Mouse (Mus musculus) C2C12 (cell line): Measurements from ENCODE around the gene Prkce. TPM values are rescaled to one million over a fixed set of nuclear protein-coding genes. Genes with fewer than 3 reads are reported as not detected.

Source experiments
- H3K27me3 ChIP-seq: one replicate; pipeline ENCODE4 v1.6.1; 2011; ENCODE audit not compliant: control insufficient read depth, insufficient read depth, insufficient read length
- H3K36me3 ChIP-seq: one replicate; pipeline ENCODE4 v1.6.1; 2011; ENCODE audit not compliant: control insufficient read depth, insufficient read depth
- H3K4me3 ChIP-seq: one replicate; pipeline ENCODE4 v1.5.1; 2011; ENCODE audit warnings: mild to moderate bottlenecking, control low read depth; ENCODE audit not compliant: poor library complexity, insufficient read depth, severe bottlenecking
- H3K79me2 ChIP-seq: one replicate; pipeline ENCODE4 v1.6.1; 2011; ENCODE audit not compliant: control insufficient read depth, insufficient read depth
- H3K79me3 ChIP-seq: one replicate; pipeline ENCODE4 v1.6.1; 2011; ENCODE audit warnings: low read depth, control low read depth
- H3ac ChIP-seq: one replicate; pipeline ENCODE3; 2011; ENCODE audit warnings: low read depth; ENCODE audit not compliant: control insufficient read depth, insufficient read length
- CEBPB ChIP-seq: IDR thresholded peaks from one replicate; pipeline ENCODE4 v1.6.1; 2011; ENCODE audit warnings: low read depth, mild to moderate bottlenecking, control low read depth, moderate library complexity
- CTCF ChIP-seq: IDR thresholded peaks from one replicate; pipeline ENCODE4 v1.5.1; 2011; ENCODE audit not compliant: control insufficient read depth, insufficient read depth, insufficient read length
- FOSL1 ChIP-seq: IDR thresholded peaks from one replicate; pipeline ENCODE4 v1.8.0; 2011; ENCODE audit warnings: mild to moderate bottlenecking, low read length; ENCODE audit not compliant: poor library complexity, insufficient read depth, severe bottlenecking
- MAX ChIP-seq: IDR thresholded peaks from one replicate; pipeline ENCODE4 v1.6.1; 2011; ENCODE audit warnings: mild to moderate bottlenecking, control low read depth
- MYOD1 ChIP-seq: IDR thresholded peaks from one replicate; pipeline ENCODE4 v1.6.1; 2011; ENCODE audit warnings: low read depth; ENCODE audit not compliant: control insufficient read depth, insufficient read length
- MYOG ChIP-seq: IDR thresholded peaks from one replicate; pipeline ENCODE4 v1.6.1; 2011; ENCODE audit not compliant: control insufficient read depth, insufficient read length; ENCODE audit errors: extremely low read depth
- USF1 ChIP-seq: IDR thresholded peaks from one replicate; pipeline ENCODE4 v1.6.1; 2011; ENCODE audit warnings: low read depth, mild to moderate bottlenecking, control low read depth, moderate library complexity
- polyA plus RNA-seq: library from polyadenylated mRNA; unstranded; fragments of >200 nt; fragmentation: generic; extraction: Trizol; gene quantifications from one replicate; pipeline ENCODE4 v1.2.1, GENCODE M21; 2012; ENCODE audit warnings: missing spikeins

Prkce gene
- polyA plus RNA-seq, 1 experiment, result 1.4 TPM

- Histone ChIP-seq H3K79me3 (no peaks in the 10 kb centered on the region), H3K36me3 (no peaks in the 10 kb centered on the region), H3K79me2 (no peaks in the 10 kb centered on the region), H3K4me3 (no peak overlapping the region), H3ac (no peak overlapping the region), H3K27me3 (no peaks in the 10 kb centered on the region)
- TF ChIP-seq USF1, result no peak
- no peak for TF ChIP-seq FOSL1
- TF ChIP-seq CTCF, result no peak
- no peak for TF ChIP-seq MYOG
- no peak for TF ChIP-seq MYOD1
- no peak for TF ChIP-seq CEBPB
- TF ChIP-seq MAX, result no peak
Measured at GRCm38 (mm10) chr17:86494895-86495294, 327.3 kb downstream of the Prkce start.

- Histone ChIP-seq H3K4me3 (no peak overlapping the region), H3K79me3 (no peaks in the 10 kb centered on the region), H3K27me3 (no peaks in the 10 kb centered on the region), H3K79me2 (no peaks in the 10 kb centered on the region), H3ac (no peak overlapping the region), H3K36me3 (no peaks in the 10 kb centered on the region)
- TF ChIP-seq MYOG (no peak), USF1 (no peak), CEBPB (no peak), MAX (no peak), MYOD1 (no peak), FOSL1 (no peak), CTCF (no peak)
Measured at GRCm38 (mm10) chr17:86496123-86496771, 328.7 kb downstream of the Prkce start.

- Histone ChIP-seq H3K27me3 (no peaks in the 10 kb centered on the region), H3ac (no peak overlapping the region), H3K79me3 (no peaks in the 10 kb centered on the region), H3K36me3 (no peaks in the 10 kb centered on the region), H3K79me2 (no peaks in the 10 kb centered on the region), H3K4me3 (no peak overlapping the region)
- TF ChIP-seq FOSL1 (no peak), USF1 (no peak), CEBPB (no peak), MAX (no peak), MYOD1 (no peak), MYOG (no peak), CTCF (no peak)
Measured at GRCm38 (mm10) chr17:86497302-86497701, 329.7 kb downstream of the Prkce start.

- TF ChIP-seq CEBPB, result no peak
- no peak for TF ChIP-seq MAX
- no peak for TF ChIP-seq MYOG
- TF ChIP-seq FOSL1, result no peak
- Histone ChIP-seq H3K79me2 (no peaks in the 10 kb centered on the region), H3ac (no peak overlapping the region), H3K4me3 (no peak overlapping the region), H3K27me3 (no peaks in the 10 kb centered on the region), H3K36me3 (no peaks in the 10 kb centered on the region), H3K79me3 (no peaks in the 10 kb centered on the region)
Measured at GRCm38 (mm10) chr17:86499359-86500045, 331.9 kb downstream of the Prkce start.

- Histone ChIP-seq H3ac (no peak overlapping the region), H3K36me3 (no peaks in the 10 kb centered on the region), H3K4me3 (no peak overlapping the region), H3K27me3 (no peaks in the 10 kb centered on the region), H3K79me2 (no peaks in the 10 kb centered on the region), H3K79me3 (no peaks in the 10 kb centered on the region)
- TF ChIP-seq MYOD1, result no peak
- TF ChIP-seq MAX, result no peak
- TF ChIP-seq CTCF, result no peak
- no peak for TF ChIP-seq CEBPB
- TF ChIP-seq USF1, result no peak
- no peak for TF ChIP-seq FOSL1
- TF ChIP-seq MYOG, result no peak
Measured at GRCm38 (mm10) chr17:86501393-86501792, 333.8 kb downstream of the Prkce start.
